ENCODE assay signal across 11 mouse cellular contexts in genomic region chr8:123652641-123653040, GRCm38 (mm10). TPM values are rescaled to one million over a fixed set of nuclear protein-coding genes. Genes with fewer than 3 reads are reported as not detected.
DNase-seq lines count a peak whose midpoint lies in the region; ATAC-seq lines count a peak whose summit lies in the region.
"Had no signal": no experiment of that assay in that cellular context is flagged by ENCODE, and none has a peak within 500 bp of the region (broad histone marks: within the 10 kb centered on the region; RNA-seq: fewer than 3 reads in every experiment).

No protein-coding gene starts in this region.

- H3K27ac ChIP-seq in heart, embryonic 13.5 days (replicated peaks): peak overlapping the region; percentile 91; the same call in 1 of the 2 replicates
- H3K27ac ChIP-seq in neural tube, embryonic 12.5 days: no peak overlapping the region
- peak overlapping the region; percentile 89; the same call in 1 of the 2 replicates for H3K27ac ChIP-seq in hindbrain, embryonic 15.5 days (replicated peaks)
- no peak overlapping the region for H3K27ac ChIP-seq in limb, embryonic 10.5 days

- no peak overlapping the region for H3K9ac ChIP-seq in heart, embryonic 13.5 days
- no peak overlapping the region for H3K9ac ChIP-seq in neural tube, embryonic 12.5 days
- H3K9ac ChIP-seq in hindbrain, embryonic 15.5 days: no peak overlapping the region

- no peak for DNase-seq in heart, postnatal 4 days
- DNase-seq in neural tube, embryonic 10.5 days (ENCODE audit: extremely low spot score, low spot score): no peak
- DNase-seq in thymus, postnatal 0 days (ENCODE audit: low spot score): no peak
- no peak for DNase-seq in layer of hippocampus, adult 9-10 months (ENCODE audit: low spot score)
- DNase-seq in limb, embryonic 10.5 days (ENCODE audit: low spot score): no peak

- WGBS in heart, embryonic 13.5 days: 56% methylated on average over 4 of the region's 4 CpGs
- WGBS in neural tube, embryonic 12.5 days: 67% methylated on average over 4 of the region's 4 CpGs
- 57% methylated on average over 4 of the region's 4 CpGs for WGBS in hindbrain, embryonic 15.5 days
- WGBS in limb, embryonic 10.5 days: 68% methylated on average over 4 of the region's 4 CpGs

- H3K36me3 ChIP-seq in heart, embryonic 13.5 days: peaks cover 20% of the 10 kb centered on the region
- H3K36me3 ChIP-seq in neural tube, embryonic 12.5 days: peaks cover 15% of the 10 kb centered on the region
- peaks cover 18% of the 10 kb centered on the region for H3K36me3 ChIP-seq in hindbrain, embryonic 15.5 days
- peaks cover 18% of the 10 kb centered on the region for H3K36me3 ChIP-seq in limb, embryonic 10.5 days

- H3K27me3 ChIP-seq in heart, embryonic 13.5 days (replicated peaks): 0 out of 2 replicates have a peak, but pooled peaks cover 4% of the 10 kb centered on the region
- H3K27me3 ChIP-seq in neural tube, embryonic 12.5 days (replicated peaks): no peaks in the 10 kb centered on the region
- H3K27me3 ChIP-seq in hindbrain, embryonic 15.5 days: no peaks in the 10 kb centered on the region
- H3K27me3 ChIP-seq in limb, embryonic 10.5 days (ENCODE audit: low read depth, poor library complexity, severe bottlenecking): no peaks in the 10 kb centered on the region
- H3K27me3 ChIP-seq: embryonic facial prominence, embryonic 12.5 days; limb, embryonic 13.5 days had no signal

- H3K4me3 ChIP-seq in heart, embryonic 13.5 days: no peak overlapping the region
- H3K4me3 ChIP-seq in neural tube, embryonic 12.5 days: no peak overlapping the region
- no peak overlapping the region for H3K4me3 ChIP-seq in hindbrain, embryonic 15.5 days
- no peak overlapping the region for H3K4me3 ChIP-seq in limb, embryonic 10.5 days

- H3K9me3 ChIP-seq in heart, embryonic 13.5 days: no peaks in the 10 kb centered on the region
- no peaks in the 10 kb centered on the region for H3K9me3 ChIP-seq in neural tube, embryonic 12.5 days
- H3K9me3 ChIP-seq in hindbrain, embryonic 15.5 days: no peaks in the 10 kb centered on the region
- no peaks in the 10 kb centered on the region for H3K9me3 ChIP-seq in limb, embryonic 10.5 days (replicated peaks)
- H3K9me3 ChIP-seq: embryonic facial prominence, embryonic 12.5 days; limb, embryonic 13.5 days had no signal

- no peak overlapping the region for H3K4me2 ChIP-seq in heart, embryonic 13.5 days
- H3K4me2 ChIP-seq in neural tube, embryonic 12.5 days (replicated peaks): peak overlapping the region; percentile 67; the same call in 1 of the 2 replicates
- H3K4me2 ChIP-seq in hindbrain, embryonic 15.5 days: no peak overlapping the region

- peaks cover 48% of the 10 kb centered on the region for H3K4me1 ChIP-seq in heart, embryonic 13.5 days
- peaks cover 20% of the 10 kb centered on the region for H3K4me1 ChIP-seq in neural tube, embryonic 12.5 days
- H3K4me1 ChIP-seq in hindbrain, embryonic 15.5 days (replicated peaks): peaks cover 20% of the 10 kb centered on the region
- H3K4me1 ChIP-seq in limb, embryonic 10.5 days: peaks cover 42% of the 10 kb centered on the region

- ATAC-seq in heart, embryonic 13.5 days (ENCODE audit: extremely low read depth, insufficient number of reproducible peaks, low FRiP score, low TSS enrichment): no peak
- ATAC-seq in neural tube, embryonic 12.5 days (ENCODE audit: low FRiP score, low read depth): no peak
- ATAC-seq in hindbrain, embryonic 15.5 days (ENCODE audit: low FRiP score, low read depth): no peak

RNA-seq across cellular contexts. Expression of gene Rhou, which starts 1.1 kb away (rescaled TPM):
- polyA plus RNA-seq in heart, embryonic 13.5 days (2015; fragmentation: Nextera tagmentation; extraction: Ambion mirVana): 7.1 and 8.3 TPM in 2 replicates
- total RNA-seq in heart, postnatal 4 days (2021): 10 to 100 TPM; 14.7 to 15.4 TPM
- 12.9 and 14.2 TPM in 2 replicates for polyA plus RNA-seq in neural tube, embryonic 12.5 days (2016; fragmentation: Nextera tagmentation; extraction: Ambion mirVana)
- polyA plus RNA-seq in hindbrain, embryonic 15.5 days (2015; fragmentation: Nextera tagmentation; extraction: Ambion mirVana): 10.5 and 11.9 TPM in 2 replicates
- polyA plus RNA-seq in thymus, postnatal 0 days (2015; fragmentation: Nextera tagmentation; extraction: Ambion mirVana): 0.66 and 0.96 TPM in 2 replicates
- polyA plus RNA-seq in limb, embryonic 10.5 days (2016; fragmentation: Nextera tagmentation; extraction: Ambion mirVana): 6.7 and 7.3 TPM in 2 replicates
- total RNA-seq: MEL had no signal

Comparison
In these comparisons a context has a peak if more than half of its experiments do, and no peak if none do; other contexts are left out.
1. H3K27ac ChIP-seq: peak in heart, embryonic 13.5 days (single experiment) and hindbrain, embryonic 15.5 days (single experiment); none in neural tube, embryonic 12.5 days (single experiment) and limb, embryonic 10.5 days (single experiment).